In genomic region chr11:35925592-35925991, GRCm38 (mm10) we compare ENCODE assay signal across 10 mouse cellular contexts. TPM values are rescaled to one million over a fixed set of nuclear protein-coding genes. Genes with fewer than 3 reads are reported as not detected.
A peak's percentile ranks its signal among the peaks of the same experiment; 100 is the strongest.
DNase-seq lines count a peak whose midpoint lies in the region; ATAC-seq and TF ChIP-seq lines count a peak whose summit lies in the region.
"Had no signal": no experiment of that assay in that cellular context is flagged by ENCODE, and none has a peak within 500 bp of the region (broad histone marks: within the 10 kb centered on the region; RNA-seq: fewer than 3 reads in every experiment).

No protein-coding gene starts in this region.

- peak; percentile 79 for ATAC-seq in lung, embryonic 14.5 days (ENCODE audit: insufficient read depth)
- ATAC-seq: liver, embryonic 12.5 days had no signal

- peak overlapping the region; percentile 39 for H3K4me2 ChIP-seq in lung, embryonic 14.5 days
- H3K4me2 ChIP-seq: liver, embryonic 12.5 days had no signal

- no peak for TF ChIP-seq CTCF in lung, embryonic 14.5 days (IDR thresholded peaks at IDR 0.05; ENCODE audit: low read depth)

- peak; percentile 70 to 76 for DNase-seq in urinary bladder, postnatal 36 days (ENCODE audit: low spot score in 2 of 2)
- no peak for DNase-seq in urinary bladder, postnatal 10 days (ENCODE audit: low spot score)
- DNase-seq in kidney, adult 18-20 months: peak; percentile 82
- DNase-seq in lung, embryonic 14.5 days: peak; percentile 76
- no peak for DNase-seq in cerebellum, adult 9-10 months
- no peak for DNase-seq in gastrocnemius, adult 18-20 months (ENCODE audit: low spot score)
- no peak for DNase-seq in adipocyte (ENCODE audit: low spot score)
- DNase-seq: heart, adult 18-20 months had no signal

- H3K27me3 ChIP-seq in lung, embryonic 14.5 days (ENCODE audit: insufficient read depth, low read length): no peaks in the 10 kb centered on the region
- H3K27me3 ChIP-seq: liver, embryonic 12.5 days had no signal

- no peaks in the 10 kb centered on the region for H3K36me3 ChIP-seq in lung, embryonic 14.5 days (ENCODE audit: insufficient read depth)
- H3K36me3 ChIP-seq: G1E; liver, embryonic 12.5 days had no signal

- peak overlapping the region; percentile 87 for H3K27ac ChIP-seq in lung, embryonic 14.5 days (ENCODE audit: low read depth)
- H3K27ac ChIP-seq: liver, embryonic 12.5 days had no signal

- H3K9ac ChIP-seq in lung, embryonic 14.5 days: no peak overlapping the region
- H3K9ac ChIP-seq: liver, embryonic 12.5 days had no signal

- H3K4me3 ChIP-seq in lung, embryonic 14.5 days (ENCODE audit: low read depth, low read length): no peak overlapping the region
- H3K4me3 ChIP-seq: liver, embryonic 12.5 days had no signal

- WGBS in lung, embryonic 14.5 days: 54% methylated on average over 7 of the region's 7 CpGs

- H3K9me3 ChIP-seq in lung, embryonic 14.5 days (ENCODE audit: low read depth, low read length): no peaks in the 10 kb centered on the region
- H3K9me3 ChIP-seq: liver, embryonic 12.5 days had no signal

- peaks cover 11% of the 10 kb centered on the region; the same call in 1 of the 2 replicates for H3K4me1 ChIP-seq in lung, embryonic 14.5 days (ENCODE audit: insufficient read depth)
- H3K4me1 ChIP-seq: liver, embryonic 12.5 days had no signal

RNA-seq across cellular contexts. Expression of gene Wwc1, which starts 54.7 kb away (rescaled TPM):
- polyA plus RNA-seq in lung, embryonic 14.5 days (2014; fragmentation: Nextera tagmentation; extraction: Ambion mirVana): 17.0 and 17.4 TPM in 2 replicates
- under 1 TPM; 0.07 to 0.25 TPM for total RNA-seq in gastrocnemius, adult 18-20 months (2021)

Comparison
In these comparisons a context has a peak if more than half of its experiments do, and no peak if none do; other contexts are left out.
1. DNase-seq: peak in urinary bladder, postnatal 36 days (2 of 2), kidney, adult 18-20 months (single experiment) and lung, embryonic 14.5 days (single experiment); none in urinary bladder, postnatal 10 days (single experiment), cerebellum, adult 9-10 months (single experiment), gastrocnemius, adult 18-20 months (single experiment) and adipocyte (single experiment).